Mouse (Mus musculus) embryo, embryonic 10 days (tissue): Measurements from ENCODE around the gene Pin4.

ENCODE experiments used
- DNase-seq: peaks from one replicate; pipeline ENCODE4 v3.0.0-alpha.2; 2015; ENCODE audit warnings: low spot score

The Pin4 gene

DNA sequence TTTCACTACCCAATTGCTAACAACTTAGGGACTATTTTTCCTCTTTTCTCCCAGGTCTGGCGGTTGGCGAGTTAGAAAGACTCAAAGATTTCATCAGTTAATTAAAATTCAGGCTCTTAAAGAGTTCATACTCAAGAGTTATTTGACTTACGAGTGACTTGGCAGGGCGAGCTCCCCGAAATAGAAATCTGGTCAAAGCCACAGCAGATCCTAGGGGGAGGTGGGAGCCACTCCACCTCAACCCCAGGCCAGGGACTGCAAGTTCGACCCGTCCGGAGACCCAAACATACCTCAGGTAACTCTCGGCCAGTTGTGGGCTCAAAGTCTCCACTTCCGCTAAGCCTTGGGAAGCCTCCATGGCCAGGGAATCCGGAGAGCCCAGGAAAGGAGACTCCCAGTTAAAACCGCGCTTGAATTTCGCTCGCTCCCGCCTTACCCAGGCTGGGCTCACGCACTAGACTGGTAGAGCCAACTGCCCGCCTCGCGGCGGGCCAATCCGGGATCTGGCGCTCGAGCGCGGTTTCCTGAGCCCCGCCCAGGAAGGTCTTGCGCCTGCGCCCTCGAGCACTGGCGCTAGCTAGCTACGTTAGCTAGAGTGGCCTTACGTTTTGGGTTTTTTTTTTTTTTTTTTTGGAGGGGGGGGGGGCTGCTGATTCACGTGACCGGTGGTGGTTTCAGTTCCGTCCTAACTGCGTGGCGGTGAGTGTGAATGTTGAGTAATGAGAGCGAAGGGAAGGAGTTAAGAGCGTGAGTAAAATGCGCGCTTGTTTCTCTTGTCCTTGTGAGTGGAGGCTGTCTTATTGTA lies 37.6 kb downstream of the Pin4 start, which contains the start of gene Ercc6l:
Gene Ercc6l (minus strand): TSS at position 474 of the 805 bp plus-strand sequence.
- peak; percentile 91 for DNase-seq

DNA sequence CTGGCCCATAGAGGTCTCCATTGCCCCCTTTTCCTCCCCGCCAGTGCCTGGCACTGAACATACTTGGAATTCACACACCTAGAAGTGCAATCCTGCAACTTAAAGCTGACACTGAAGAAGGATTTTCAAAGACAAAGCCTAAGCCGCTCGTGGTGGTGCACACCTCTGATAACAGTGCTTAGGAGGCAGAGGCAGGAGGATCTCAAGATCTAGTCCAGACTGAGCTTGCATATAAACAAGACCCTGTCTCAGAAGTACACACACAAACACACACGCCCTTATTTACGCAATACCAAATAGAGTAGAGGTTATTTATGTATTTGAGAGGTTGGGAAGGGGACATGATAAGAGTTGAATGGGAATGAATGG lies 38.2 kb downstream of the Pin4 start:
- no peak for DNase-seq

DNA sequence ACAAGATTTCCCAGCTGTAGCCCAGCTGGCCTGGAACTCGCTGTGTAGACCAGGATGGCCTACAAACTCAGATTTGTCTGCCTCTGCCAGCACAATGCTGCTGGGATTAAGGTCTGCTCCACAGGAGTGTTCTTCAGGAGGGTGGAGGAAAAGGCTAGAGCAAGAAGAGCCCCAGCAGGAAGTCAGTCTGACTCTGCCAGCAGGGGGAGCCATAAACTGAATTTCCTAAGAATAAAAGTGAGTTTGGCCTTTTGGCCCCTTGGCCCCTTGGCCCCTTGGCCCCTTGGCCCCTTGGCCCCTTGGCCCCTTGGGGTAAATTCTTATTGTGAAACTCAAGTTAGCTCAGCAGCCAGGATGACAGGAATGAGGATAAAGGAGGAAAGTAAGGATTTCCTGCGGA lies 40.5 kb downstream of the Pin4 start:
- DNase-seq = peak; percentile 40

DNA sequence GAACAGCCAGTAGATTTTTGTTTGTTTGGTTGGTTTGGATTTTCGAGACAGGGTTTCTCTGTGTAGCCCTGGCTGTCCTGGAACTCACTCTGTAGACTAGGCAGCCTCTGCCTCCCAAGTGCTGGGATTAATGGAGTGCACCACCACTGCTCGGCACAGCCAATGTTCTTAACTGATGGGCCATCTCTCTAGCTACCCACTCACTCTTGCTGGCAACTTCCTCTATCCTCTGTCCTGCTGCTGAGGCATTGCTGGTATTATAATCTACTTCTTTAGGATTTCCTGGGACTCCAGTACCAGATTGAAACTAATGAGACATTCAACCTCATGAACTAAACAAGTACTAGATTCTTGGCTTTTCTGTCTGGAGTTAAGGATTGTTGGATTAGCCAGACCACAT lies 41.3 kb downstream of the Pin4 start:
- DNase-seq = no peak

DNA sequence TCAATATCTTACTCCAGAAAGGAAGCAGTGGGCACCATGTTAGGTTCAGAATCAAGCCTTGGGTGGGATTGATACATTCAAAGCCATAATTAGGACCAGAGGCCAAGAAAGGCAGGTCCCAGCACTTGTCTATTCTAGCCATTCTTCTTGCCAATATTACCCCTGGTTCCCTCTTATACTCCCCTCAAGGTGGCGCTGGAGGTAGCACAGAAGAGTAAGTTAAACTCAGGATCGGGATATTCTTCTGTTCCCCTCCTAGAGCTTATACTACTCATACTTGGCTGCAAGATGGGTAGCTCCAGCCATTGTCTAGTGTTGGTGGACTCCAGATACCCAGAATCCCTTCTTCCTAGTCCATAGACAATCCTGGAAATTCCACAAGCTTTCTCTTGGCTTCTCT lies 43.8 kb downstream of the Pin4 start:
- no peak for DNase-seq

DNA sequence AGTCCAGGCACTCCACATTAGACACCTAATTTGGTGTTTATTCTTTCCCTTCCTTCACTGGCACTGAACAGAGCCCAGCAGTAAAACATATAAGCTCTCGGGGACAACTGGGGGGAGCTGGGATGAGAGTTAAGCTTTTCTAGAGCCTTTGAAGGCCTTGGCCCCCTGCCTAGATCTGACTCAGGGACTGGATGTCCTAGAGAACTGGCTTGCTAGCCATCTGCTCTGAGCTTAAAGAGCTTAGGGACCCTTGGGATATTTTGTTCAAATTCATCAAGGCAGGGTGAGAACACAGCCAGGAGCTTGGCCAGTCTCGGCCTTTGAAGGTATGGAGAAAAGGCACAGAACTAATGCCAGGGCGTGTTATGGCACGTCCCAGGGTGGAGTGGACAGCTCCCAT lies 44.3 kb downstream of the Pin4 start:
- no peak for DNase-seq

DNA sequence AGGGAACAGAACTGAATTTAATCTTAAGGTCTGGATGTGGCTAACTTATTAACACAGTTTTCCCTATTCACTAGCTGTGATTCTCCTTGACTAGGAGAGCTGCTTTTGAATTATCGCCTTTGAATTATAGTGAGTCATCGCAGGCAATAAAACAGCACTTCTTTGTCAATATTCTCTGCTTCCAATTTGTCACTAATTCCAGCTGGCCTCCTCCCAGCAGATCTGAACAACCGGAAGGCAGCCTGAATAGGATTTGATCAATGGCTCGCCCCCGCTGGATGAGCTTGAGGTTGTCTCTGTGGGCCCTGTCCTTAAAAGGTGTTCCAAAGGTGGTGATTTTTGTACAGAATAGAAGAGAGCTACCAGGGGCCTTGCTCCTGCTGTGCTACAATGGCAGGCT lies 47.3 kb downstream of the Pin4 start:
- DNase-seq = no peak

DNA sequence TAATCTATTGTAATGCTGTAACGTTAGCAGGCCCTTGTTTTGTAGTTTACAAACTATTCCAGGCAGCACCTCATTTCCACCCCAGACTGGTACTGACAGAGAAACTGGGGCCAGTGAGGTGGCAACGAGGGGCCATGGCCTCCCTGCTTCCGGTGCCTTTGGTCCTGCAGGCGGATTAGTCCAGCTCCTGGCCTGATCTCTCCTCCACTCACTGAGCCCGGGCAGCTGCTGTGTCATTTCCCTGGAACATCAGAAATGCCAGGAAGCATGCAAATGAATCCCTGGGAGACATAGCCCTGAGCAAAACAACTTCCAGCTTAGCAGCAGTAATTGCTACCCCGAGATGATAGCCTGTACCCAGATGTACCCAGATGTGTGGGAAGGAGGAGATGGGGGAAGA lies 47.7 kb downstream of the Pin4 start:
- peak; percentile 34 for DNase-seq

DNA sequence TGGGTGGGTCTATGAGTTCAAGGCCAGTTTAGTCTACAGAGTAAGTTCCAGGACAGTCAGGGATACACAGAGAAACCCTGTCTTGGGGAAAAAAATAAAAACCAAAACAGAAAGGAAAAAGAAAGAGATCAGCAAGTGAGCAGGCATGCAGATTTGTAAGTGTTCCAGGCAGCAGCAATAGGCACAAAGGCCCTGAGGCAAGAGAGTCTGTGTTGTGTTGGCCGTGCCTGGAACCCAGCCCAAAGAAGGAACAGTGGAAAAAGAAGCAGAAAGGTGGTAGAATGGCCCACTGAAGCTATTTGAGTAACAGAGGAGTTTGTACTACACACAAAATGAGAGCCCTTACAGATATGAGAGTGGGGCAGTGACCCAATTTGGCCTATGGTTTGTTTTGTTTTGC lies 50.5 kb downstream of the Pin4 start:
- no peak for DNase-seq

DNA sequence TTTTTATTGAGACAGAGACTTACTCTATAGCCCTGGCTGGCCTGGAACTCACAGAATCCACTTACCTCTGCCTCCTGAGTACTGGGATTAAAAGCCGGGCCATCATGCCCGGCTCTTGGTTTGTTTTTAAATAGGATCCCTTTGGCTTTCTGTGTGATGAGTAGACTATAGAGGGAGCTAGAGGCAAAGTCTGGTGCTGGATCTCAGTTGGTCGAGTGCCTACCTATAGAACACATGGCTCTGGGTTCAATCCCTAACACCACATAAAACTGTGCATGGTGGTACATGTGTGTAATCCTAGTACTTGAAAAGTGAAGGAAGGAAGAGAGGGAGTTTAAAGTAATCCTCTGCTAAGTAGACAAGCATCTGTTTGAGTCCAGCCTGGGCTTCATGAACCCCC lies 50.9 kb downstream of the Pin4 start:
- no peak for DNase-seq

DNA sequence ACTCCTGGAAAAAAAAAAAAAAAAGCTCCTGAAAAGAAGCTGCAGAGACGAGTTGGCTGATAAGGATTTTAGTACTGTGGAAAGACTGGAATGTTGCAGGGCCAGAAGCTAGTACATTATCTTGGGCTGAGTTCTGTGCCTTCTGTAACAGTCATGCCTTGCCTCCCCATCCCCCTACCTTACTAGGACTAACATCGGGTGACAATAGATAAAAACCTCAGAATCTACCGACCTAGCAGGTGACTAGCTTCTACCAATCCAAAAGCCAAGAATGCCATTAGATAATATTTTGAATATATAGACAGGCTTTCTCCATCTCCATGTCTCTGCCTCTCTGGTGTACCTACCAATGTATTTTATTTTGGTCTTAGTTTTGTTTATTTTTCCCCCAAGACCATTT lies 51.7 kb downstream of the Pin4 start:
- DNase-seq = no peak

DNA sequence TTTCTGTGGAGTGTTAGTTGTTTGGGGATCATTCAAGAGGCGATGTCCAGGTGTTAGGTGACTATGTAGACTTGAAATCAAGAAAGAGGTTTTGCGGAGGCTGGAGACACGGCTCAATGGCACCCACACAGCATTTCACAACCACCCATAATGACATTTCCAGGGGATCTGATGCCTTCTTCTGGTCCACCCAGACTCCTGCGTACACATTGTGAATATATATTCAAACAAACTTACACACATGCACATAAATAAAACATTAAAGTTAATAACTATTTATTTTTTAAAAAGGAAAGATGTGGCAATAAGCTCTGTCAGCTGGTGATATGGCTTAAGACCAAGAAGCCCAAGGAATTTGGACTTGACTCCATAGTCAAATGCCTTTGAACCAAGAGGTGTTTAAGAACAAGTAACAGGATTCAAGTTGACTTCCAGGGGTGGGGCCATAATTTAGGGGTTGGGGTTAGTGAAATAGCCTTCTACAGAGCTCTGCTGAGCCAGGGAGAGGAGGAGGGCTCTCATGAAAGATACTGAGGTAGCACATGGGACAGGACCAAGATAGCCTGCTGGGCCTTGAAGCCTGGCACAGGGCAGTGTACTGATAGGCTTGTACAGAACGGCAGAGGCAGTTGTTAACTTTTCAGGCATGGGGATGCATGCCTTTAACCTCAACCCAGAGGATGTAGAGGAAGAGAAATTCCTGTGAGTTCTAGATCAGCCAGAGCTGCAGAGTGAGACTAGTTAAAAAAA lies 56.5 kb downstream of the Pin4 start:
- no peak for DNase-seq
